Mouse (Mus musculus): ENCODE measurements around the gene Dnajc14. TPM values are rescaled to one million over a fixed set of nuclear protein-coding genes. Genes with fewer than 3 reads are reported as not detected.

Dnajc14 gene
- total and polyA plus RNA-seq, 3 experiments: 27.7 to 36.7 TPM; not detected in 1

DNA sequence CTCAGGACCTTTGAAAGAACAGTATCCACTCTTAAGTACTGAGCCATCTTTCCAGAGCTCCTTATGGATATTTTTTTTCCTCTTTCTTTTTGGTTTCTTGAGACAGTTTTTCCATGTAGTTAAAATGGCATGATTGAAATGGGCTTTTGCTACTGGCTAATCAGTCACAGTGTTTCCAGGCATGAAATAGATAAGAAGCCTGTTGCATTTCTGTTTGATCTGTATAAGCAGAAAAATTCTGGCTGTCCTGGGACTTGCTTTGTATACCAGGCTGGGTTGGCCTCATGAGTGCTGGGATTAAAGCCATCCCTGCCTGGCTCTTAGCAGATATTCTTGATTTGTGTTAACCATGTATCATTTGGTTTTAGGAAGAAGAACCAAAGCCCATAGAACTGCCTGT, 35.6 kb downstream of the Dnajc14 start:
- Histone ChIP-seq H3K36me3 (ENCODE audit: control insufficient read depth in 1 of 2, insufficient read depth in 2 of 2, low read length in 2 of 2) (peaks cover 29 to 39% of the 10 kb centered on the region in 2 experiments), H3K27me3 (ENCODE audit: control insufficient read depth in 1 of 2, insufficient read depth in 2 of 2, low read length in 2 of 2) (no peaks in the 10 kb centered on the region), H3K4me1 (ENCODE audit: control insufficient read depth in 1 of 2, insufficient read depth in 2 of 2, low read length in 2 of 2) (peaks cover 15 to 23% of the 10 kb centered on the region in 2 experiments), H3K9ac (ENCODE audit: control insufficient read depth, low read depth, low read length, poor library complexity, severe bottlenecking) (no peak overlapping the region), H3K9me3 (replicated peaks; ENCODE audit: insufficient read depth, low read length) (no peaks in the 10 kb centered on the region), H3K27ac (ENCODE audit: control insufficient read depth, low read depth, low read length) (peak overlapping the region; percentile 42; the same call in 1 of the 2 replicates), H3K79me2 (ENCODE audit: control insufficient read depth, insufficient read depth, low read length, poor library complexity) (0 out of 2 replicates have a peak, but pooled peaks cover 4% of the 10 kb centered on the region), H3K4me3 (ENCODE audit: control insufficient read depth in 1 of 2, insufficient read depth in 1 of 2, low read depth in 2 of 2, low read length in 2 of 2) (no peak overlapping the region)
- DNase-seq (ENCODE audit: low read depth, low spot score): peak; percentile 27
- no peak for TF ChIP-seq HCFC1 (IDR thresholded peaks at IDR 0.05; ENCODE audit: low read depth, low read length)
- TF ChIP-seq TBP (IDR thresholded peaks at IDR 0.05; ENCODE audit: low read depth, low read length): 0 out of 2 replicates have a peak, but pooled peaks have one; percentile 28
- TF ChIP-seq ZNF384 (IDR thresholded peaks at IDR 0.05; ENCODE audit: low read depth, low read length): no peak
- TF ChIP-seq ETS1 (IDR thresholded peaks at IDR 0.05; ENCODE audit: low read depth, low read length): 0 out of 2 replicates have a peak, but pooled peaks have one; percentile 16
- TF ChIP-seq TCF12 (IDR thresholded peaks at IDR 0.05; ENCODE audit: low read depth, low read length): peak; percentile 68; the same call in 1 of the 2 replicates
- TF ChIP-seq EP300 (IDR thresholded peaks at IDR 0.05; ENCODE audit: low read depth in 1 of 2, low read length in 2 of 2): peak; percentile 65
- no peak for TF ChIP-seq USF2 (IDR thresholded peaks at IDR 0.05; ENCODE audit: borderline replicate concordance in 1 of 2, insufficient read depth in 1 of 2, low read depth in 1 of 2, low read length in 2 of 2)
- peak; percentile 29; the same call in 1 of the 2 replicates for TF ChIP-seq SIN3A (IDR thresholded peaks at IDR 0.05; ENCODE audit: low read length)
- TF ChIP-seq KAT2A (conservative IDR thresholded peaks at IDR 0.05; ENCODE audit: low read depth, low read length): no peak
- TF ChIP-seq GATA1 (IDR thresholded peaks at IDR 0.05; ENCODE audit: low read depth, low read length): peak; percentile 78

DNA sequence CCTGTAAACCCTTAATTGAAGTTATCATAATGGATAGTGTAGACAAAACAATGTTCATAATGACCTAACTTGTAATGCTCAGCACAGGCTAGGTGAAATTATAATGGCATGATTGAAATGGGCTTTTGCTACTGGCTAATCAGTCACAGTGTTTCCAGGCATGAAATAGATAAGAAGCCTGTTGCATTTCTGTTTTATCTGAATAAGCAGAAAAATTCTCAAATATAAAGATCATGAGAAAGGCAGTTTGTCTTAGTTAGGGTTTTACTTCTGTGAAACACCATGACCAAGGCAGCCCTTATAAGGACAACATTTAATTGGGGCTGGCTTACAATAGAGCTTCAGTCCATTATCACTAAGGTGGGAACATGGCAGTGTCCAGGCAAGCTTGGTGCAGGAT, 36.8 kb downstream of the Dnajc14 start:
- peaks cover 15 to 23% of the 10 kb centered on the region in 2 experiments for H3K4me1 ChIP-seq (ENCODE audit: control insufficient read depth in 1 of 2, insufficient read depth in 2 of 2, low read length in 2 of 2)
- H3K36me3 ChIP-seq (ENCODE audit: control insufficient read depth in 1 of 2, insufficient read depth in 2 of 2, low read length in 2 of 2): peaks cover 29 to 38% of the 10 kb centered on the region in 2 experiments
- DNase-seq (ENCODE audit: low read depth, low spot score): peak; percentile 38
- TF ChIP-seq EP300 (IDR thresholded peaks at IDR 0.05; ENCODE audit: low read depth in 1 of 2, low read length in 2 of 2) (peak; percentile 75 to 81; a peak in 3 of 4 replicates), NRF1 (IDR thresholded peaks at IDR 0.05; ENCODE audit: insufficient read depth, low read depth, low read length, poor library complexity, severe bottlenecking) (no peak), ETS1 (IDR thresholded peaks at IDR 0.05; ENCODE audit: low read depth, low read length) (peak; percentile 58; the same call in 1 of the 2 replicates), GATA1 (IDR thresholded peaks at IDR 0.05; ENCODE audit: low read depth, low read length) (peak; percentile 80), SMC3 (IDR thresholded peaks at IDR 0.05; ENCODE audit: low read depth, low read length) (no peak), SIN3A (IDR thresholded peaks at IDR 0.05; ENCODE audit: low read length) (0 out of 2 replicates have a peak, but pooled peaks have one; percentile 19), POLR2AphosphoS2 (IDR thresholded peaks at IDR 0.05; ENCODE audit: low read length) (no peak), ZNF384 (IDR thresholded peaks at IDR 0.05; ENCODE audit: low read depth, low read length) (no peak), TAL1 (IDR thresholded peaks at IDR 0.05; ENCODE audit: low read length) (0 out of 2 replicates have a peak, but pooled peaks have one; percentile 14), MXI1 (IDR thresholded peaks at IDR 0.05; ENCODE audit: low read depth, low read length) (no peak), TCF12 (IDR thresholded peaks at IDR 0.05; ENCODE audit: low read depth, low read length) (peak; percentile 84)
- no peak overlapping the region for H3K4me3 ChIP-seq (ENCODE audit: control insufficient read depth in 1 of 2, insufficient read depth in 1 of 2, low read depth in 2 of 2, low read length in 2 of 2)
- H3K79me2 ChIP-seq (ENCODE audit: control insufficient read depth, insufficient read depth, low read length, poor library complexity): 0 out of 2 replicates have a peak, but pooled peaks cover 4% of the 10 kb centered on the region
- H3K27ac ChIP-seq (ENCODE audit: control insufficient read depth, low read depth, low read length): no peak overlapping the region
- H3K9ac ChIP-seq (ENCODE audit: control insufficient read depth, low read depth, low read length, poor library complexity, severe bottlenecking): no peak overlapping the region
- no peaks in the 10 kb centered on the region for H3K9me3 ChIP-seq (replicated peaks; ENCODE audit: insufficient read depth, low read length)
- H3K27me3 ChIP-seq (ENCODE audit: control insufficient read depth in 1 of 2, insufficient read depth in 2 of 2, low read length in 2 of 2): no peaks in the 10 kb centered on the region
